Mouse (Mus musculus): Measurements from ENCODE around the gene Tmem60.

GRCm38 (mm10) chr5:20881915-20882800 is at the start of gene Tmem60, which contains the start of gene Phtf2:
- TF ChIP-seq CTCF (IDR thresholded peaks at IDR 0.05; ENCODE audit: extremely low read depth, insufficient read depth, low read length): no peak
- TF ChIP-seq POLR2A (IDR thresholded peaks at IDR 0.05; ENCODE audit: extremely low read depth, insufficient read depth, low read length): peak; percentile 87

Measured in cortical plate, adult 2 months (tissue).